Mouse (Mus musculus) heart, embryonic 12.5 days (tissue): Measurements from ENCODE around the gene 1110059E24Rik. TPM values are rescaled to one million over a fixed set of nuclear protein-coding genes. Genes with fewer than 3 reads are reported as not detected.

Experiments
- ATAC-seq: fragments of 200-750 bp; cut with Nextera tagmentation; 2 replicates; pipeline ENCODE4 v1.8.0; 2017; ENCODE audit warnings: moderate TSS enrichment, moderate library complexity; ENCODE audit not compliant: insufficient number of reproducible peaks, low FRiP score
- H3K27ac ChIP-seq: fragments of 300-500 bp; sonication (generic); 2 replicates; pipeline ENCODE4 v1.5.1; 2016; ENCODE audit warnings: mild to moderate bottlenecking, moderate library complexity; ENCODE audit not compliant: poor library complexity, severe bottlenecking
- H3K27me3 ChIP-seq: fragments of 300-500 bp; sonication (generic); replicated peaks from 2 replicates; pipeline ENCODE4 v1.6.1; 2016; ENCODE audit warnings: mild to moderate bottlenecking, moderate library complexity
- H3K36me3 ChIP-seq: fragments of 300-500 bp; sonication (generic); 2 replicates; pipeline ENCODE4 v1.6.1; 2016; ENCODE audit warnings: mild to moderate bottlenecking, moderate library complexity
- H3K4me1 ChIP-seq: fragments of 300-500 bp; sonication (generic); replicated peaks from 2 replicates; pipeline ENCODE4 v1.6.1; 2016; ENCODE audit warnings: mild to moderate bottlenecking
- H3K4me2 ChIP-seq: fragments of 300-500 bp; sonication (generic); 2 replicates; pipeline ENCODE4 v1.6.1; 2016; ENCODE audit warnings: mild to moderate bottlenecking, moderate library complexity
- H3K4me3 ChIP-seq: fragments of 300-500 bp; sonication (generic); 2 replicates; pipeline ENCODE4 v1.5.1; 2016; ENCODE audit warnings: mild to moderate bottlenecking
- H3K9ac ChIP-seq: fragments of 300-500 bp; sonication (generic); 2 replicates; pipeline ENCODE4 v1.6.1; 2016; ENCODE audit warnings: mild to moderate bottlenecking, moderate library complexity
- H3K9me3 ChIP-seq: fragments of 300-500 bp; sonication (generic); replicated peaks from 2 replicates; pipeline ENCODE4 v1.6.1; 2016; ENCODE audit warnings: mild to moderate bottlenecking, moderate library complexity
- WGBS: fragments of 180-500 bp; shearing (Covaris S2); methylation state at CpG from one replicate; pipeline ENCODE4 v1.1.7; 2016; 5-methylcytosine and 5-hydroxymethylcytosine counted together
- polyA plus RNA-seq: library from polyadenylated mRNA; unstranded; fragments of >200 nt; fragmentation: Nextera tagmentation; extraction: Ambion mirVana; gene quantifications from 2 replicates; pipeline ENCODE4 v1.2.1, GENCODE M21; 2016

Gene 1110059E24Rik
- 37.4 and 37.5 TPM in 2 replicates for polyA plus RNA-seq

DNA sequence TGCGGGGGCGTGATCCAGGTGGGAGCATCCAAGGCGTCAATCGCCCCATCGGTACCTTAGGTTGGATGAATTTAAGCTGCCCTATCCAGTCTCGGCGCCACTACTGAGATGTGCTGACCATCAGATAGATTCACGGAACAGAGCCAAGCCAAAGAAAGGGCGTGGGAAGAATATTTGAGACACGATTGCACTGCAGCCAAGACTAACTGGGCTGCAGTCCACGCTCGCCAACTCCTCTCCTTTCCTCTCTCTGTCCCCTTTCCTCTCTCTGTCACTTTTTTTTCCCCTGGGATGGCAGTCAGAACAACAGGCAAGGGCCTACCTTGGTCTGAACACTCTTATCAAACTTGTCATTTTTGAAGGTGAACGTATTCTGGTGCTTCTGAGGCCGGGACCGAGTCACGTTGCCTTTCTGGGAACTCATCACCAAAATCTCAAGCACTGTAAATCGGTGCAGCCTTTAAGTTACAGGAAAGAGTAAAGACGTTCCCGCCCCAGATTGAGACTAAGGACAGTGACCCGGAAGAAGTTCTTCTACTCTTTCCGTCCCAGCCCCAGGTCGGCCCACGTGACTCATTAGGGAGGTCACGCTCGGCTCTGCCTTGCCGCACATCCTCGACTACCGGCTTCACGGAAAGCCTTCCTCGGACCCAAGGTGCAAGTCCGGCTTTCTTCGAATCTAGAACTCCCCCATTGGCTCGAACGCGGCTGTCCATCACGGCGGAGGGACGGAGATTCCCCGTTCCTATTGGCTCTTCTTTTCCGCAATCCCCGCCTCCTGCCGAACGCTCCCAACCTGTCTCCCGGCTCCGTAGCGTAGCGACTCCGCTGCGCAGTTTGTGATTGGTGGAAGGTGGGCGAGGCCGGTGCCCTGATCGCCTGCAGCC is at the start of gene 1110059E24Rik:
TSS of gene 1110059E24Rik (minus strand) at position 692 of the 887 bp plus-strand sequence.
- Histone ChIP-seq H3K27ac (peak within 1 kb of the TSS; percentile 98), H3K4me3 (peak within 1 kb of the TSS; percentile 88), H3K9me3 (no peaks in the 10 kb centered on the region), H3K27me3 (no peaks in the 10 kb centered on the region), H3K4me1 (peaks cover 20% of the 10 kb centered on the region), H3K36me3 (no peaks in the 10 kb centered on the region), H3K9ac (peak within 1 kb of the TSS; percentile 95), H3K4me2 (peak within 1 kb of the TSS; percentile 88)
- WGBS, result 5% methylated on average over 52 of the region's 52 CpGs
- ATAC-seq, result peak; percentile 99

GRCm38 (mm10) chr19:21680986-21681385 is 28.2 kb upstream of the 1110059E24Rik start:
- Histone ChIP-seq H3K9ac (no peak overlapping the region), H3K4me1 (no peaks in the 10 kb centered on the region), H3K4me2 (no peak overlapping the region), H3K27ac (no peak overlapping the region), H3K9me3 (no peaks in the 10 kb centered on the region), H3K27me3 (no peaks in the 10 kb centered on the region), H3K36me3 (peaks cover 45% of the 10 kb centered on the region), H3K4me3 (no peak overlapping the region)
- WGBS, result 91% methylated on average over 10 of the region's 10 CpGs
- no peak for ATAC-seq

DNA sequence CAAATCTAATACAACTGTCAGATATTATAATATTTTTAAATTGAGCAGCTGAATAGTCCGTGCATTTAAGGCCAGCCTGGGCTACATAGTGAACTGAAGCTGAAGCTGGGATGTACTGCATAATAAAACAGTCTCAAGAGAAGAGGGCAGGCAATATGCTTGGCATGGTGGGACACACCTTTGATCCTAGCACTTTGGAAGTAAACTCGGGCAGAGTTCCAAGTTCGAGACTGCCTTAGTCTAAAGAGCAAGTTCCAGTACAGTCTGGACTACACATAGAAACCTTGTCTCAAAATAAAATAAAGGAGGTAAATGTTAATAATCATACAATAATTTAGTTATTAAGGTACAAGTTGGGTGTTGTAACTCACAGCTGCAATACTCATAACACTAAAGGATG is 27.3 kb upstream of the 1110059E24Rik start:
- no peak for ATAC-seq
- H3K36me3 ChIP-seq, result peaks cover 40% of the 10 kb centered on the region
- 93% methylated on average over 3 of the region's 3 CpGs for WGBS
- no peak overlapping the region for H3K4me3 ChIP-seq
- H3K9me3 ChIP-seq, result no peaks in the 10 kb centered on the region
- H3K9ac ChIP-seq, result no peak overlapping the region
- no peaks in the 10 kb centered on the region for H3K27me3 ChIP-seq
- no peaks in the 10 kb centered on the region for H3K4me1 ChIP-seq
- H3K4me2 ChIP-seq, result no peak overlapping the region
- no peak overlapping the region for H3K27ac ChIP-seq

DNA sequence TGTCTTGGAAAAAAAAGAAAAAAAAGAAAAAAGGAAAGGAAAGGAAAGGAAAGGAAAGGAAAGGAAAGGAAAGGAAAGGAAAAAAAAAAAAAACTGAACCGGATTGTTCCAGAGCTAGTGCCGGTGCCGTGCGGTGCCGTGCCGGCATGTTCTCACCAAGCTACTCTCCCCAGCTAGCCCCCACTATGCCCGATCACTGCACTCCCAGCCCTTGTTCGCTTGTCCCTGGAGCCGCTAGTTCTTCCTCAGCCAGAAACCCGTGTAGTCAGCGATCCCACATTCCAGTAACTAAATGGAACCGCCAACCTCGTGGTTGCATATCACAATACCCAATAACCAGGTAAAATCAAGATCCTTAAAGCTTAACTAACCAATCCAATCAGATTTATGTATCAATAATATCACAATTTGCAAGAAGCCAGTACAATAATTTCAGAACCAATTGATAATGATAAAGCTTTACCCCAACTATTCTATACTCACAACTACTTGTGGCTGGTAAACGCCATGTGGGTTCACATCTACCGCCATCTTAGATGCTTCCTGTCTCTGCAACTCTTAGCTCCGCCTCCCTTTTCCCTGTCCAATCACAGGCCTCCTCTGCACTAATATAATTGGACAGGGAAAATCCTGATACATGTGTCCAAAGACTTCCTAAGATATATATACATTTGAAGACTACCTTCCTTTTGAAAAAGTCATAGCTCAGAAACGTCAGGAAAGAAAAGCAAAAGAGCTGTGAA is 21.7 kb upstream of the 1110059E24Rik start:
- H3K9ac ChIP-seq, result no peak overlapping the region
- H3K4me2 ChIP-seq, result no peak overlapping the region
- ATAC-seq, result no peak
- peaks cover 7% of the 10 kb centered on the region for H3K36me3 ChIP-seq
- no peaks in the 10 kb centered on the region for H3K27me3 ChIP-seq
- 0 out of 2 replicates have a peak, but pooled peaks cover 2% of the 10 kb centered on the region for H3K9me3 ChIP-seq
- H3K27ac ChIP-seq, result no peak overlapping the region
- H3K4me1 ChIP-seq, result peaks cover 4% of the 10 kb centered on the region; the same call in 1 of the 2 replicates
- 97% methylated on average over 17 of the region's 17 CpGs for WGBS
- H3K4me3 ChIP-seq, result no peak overlapping the region

DNA sequence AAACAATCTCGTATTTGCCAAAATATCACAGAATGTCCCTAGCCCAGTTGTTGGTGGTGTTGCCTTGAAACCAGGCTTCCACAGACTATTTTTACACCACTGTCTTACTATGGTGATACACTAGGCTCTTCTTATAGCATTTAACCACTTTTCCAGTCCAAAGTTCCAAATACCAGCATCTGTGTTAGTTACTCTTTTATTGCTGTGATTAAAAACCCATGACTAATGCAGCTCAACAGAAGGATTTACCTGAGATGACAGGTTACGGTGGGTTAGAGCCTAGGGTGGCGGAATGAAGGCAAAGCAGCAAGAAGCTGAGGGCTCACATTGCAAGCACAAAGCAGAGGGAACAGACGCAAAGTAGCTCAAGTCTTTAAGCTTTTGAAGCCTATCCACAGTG is 16.9 kb upstream of the 1110059E24Rik start:
- no peak overlapping the region for H3K9ac ChIP-seq
- no peak overlapping the region for H3K4me3 ChIP-seq
- H3K27ac ChIP-seq, result no peak overlapping the region
- H3K4me1 ChIP-seq, result peaks cover 4% of the 10 kb centered on the region; the same call in 1 of the 2 replicates
- 0 out of 2 replicates have a peak, but pooled peaks cover 2% of the 10 kb centered on the region for H3K9me3 ChIP-seq
- no peaks in the 10 kb centered on the region for H3K27me3 ChIP-seq
- no peak for ATAC-seq
- no peak overlapping the region for H3K4me2 ChIP-seq
- H3K36me3 ChIP-seq, result no peaks in the 10 kb centered on the region
- 91% methylated on average over 4 of the region's 4 CpGs for WGBS

- 80% methylated on average over 4 of the region's 4 CpGs for WGBS
- Histone ChIP-seq H3K36me3 (no peaks in the 10 kb centered on the region), H3K27me3 (no peaks in the 10 kb centered on the region), H3K4me1 (no peaks in the 10 kb centered on the region), H3K27ac (no peak overlapping the region), H3K4me2 (no peak overlapping the region), H3K4me3 (no peak overlapping the region), H3K9me3 (no peaks in the 10 kb centered on the region), H3K9ac (no peak overlapping the region)
- ATAC-seq, result no peak
Observed at GRCm38 (mm10) chr19:21663756-21664456, 11.1 kb upstream of the 1110059E24Rik start.

GRCm38 (mm10) chr19:21660734-21661133 is 8.0 kb upstream of the 1110059E24Rik start:
- H3K9me3 ChIP-seq, result no peaks in the 10 kb centered on the region
- no peaks in the 10 kb centered on the region for H3K27me3 ChIP-seq
- H3K4me2 ChIP-seq, result no peak overlapping the region
- ATAC-seq, result no peak
- 97% methylated on average over 1 of the region's 1 CpGs for WGBS
- no peak overlapping the region for H3K27ac ChIP-seq
- no peaks in the 10 kb centered on the region for H3K36me3 ChIP-seq
- H3K4me3 ChIP-seq, result no peak overlapping the region
- H3K4me1 ChIP-seq, result peaks cover 2% of the 10 kb centered on the region; the same call in 1 of the 2 replicates
- H3K9ac ChIP-seq, result no peak overlapping the region

GRCm38 (mm10) chr19:21654788-21655187 is 2.0 kb upstream of the 1110059E24Rik start:
- peak overlapping the region; percentile 5; the same call in 1 of the 2 replicates for H3K9ac ChIP-seq
- no peaks in the 10 kb centered on the region for H3K9me3 ChIP-seq
- H3K4me3 ChIP-seq, result peak overlapping the region; percentile 88
- no peaks in the 10 kb centered on the region for H3K36me3 ChIP-seq
- H3K27me3 ChIP-seq, result no peaks in the 10 kb centered on the region
- no peak for ATAC-seq
- H3K4me1 ChIP-seq, result peaks cover 20% of the 10 kb centered on the region
- WGBS, result 71% methylated on average over 7 of the region's 7 CpGs
- peak overlapping the region; percentile 88 for H3K4me2 ChIP-seq
- H3K27ac ChIP-seq, result no peak overlapping the region

- peak within 1 kb of the TSS; percentile 88 for H3K4me3 ChIP-seq
- H3K36me3 ChIP-seq, result no peaks in the 10 kb centered on the region
- H3K9ac ChIP-seq, result peak within 1 kb of the TSS; percentile 95
- no peaks in the 10 kb centered on the region for H3K9me3 ChIP-seq
- H3K4me2 ChIP-seq, result peak within 1 kb of the TSS; percentile 88
- WGBS, result under 1% methylated on average over 91 of the region's 105 CpGs
- no peaks in the 10 kb centered on the region for H3K27me3 ChIP-seq
- H3K4me1 ChIP-seq, result peaks cover 20% of the 10 kb centered on the region
- ATAC-seq, result peak; percentile 54
- peak within 1 kb of the TSS; percentile 98 for H3K27ac ChIP-seq
Observed at GRCm38 (mm10) chr19:21653172-21653981, 601 bp upstream of the 1110059E24Rik start, which contains the start of gene Abhd17b. TSS of gene Abhd17b (plus strand) at chr19:21653185.

- peak overlapping the region; percentile 98; the same call in 1 of the 2 replicates for H3K27ac ChIP-seq
Observed at GRCm38 (mm10) chr19:21651664-21652063, 1.1 kb downstream of the 1110059E24Rik start.

More at GRCm38 (mm10) chr19:21651664-21652063, 1.1 kb downstream of the 1110059E24Rik start:
- H3K4me1 ChIP-seq, result peaks cover 29% of the 10 kb centered on the region
- H3K27me3 ChIP-seq, result no peaks in the 10 kb centered on the region
- H3K4me2 ChIP-seq, result peak overlapping the region; percentile 88
- H3K9me3 ChIP-seq, result no peaks in the 10 kb centered on the region
- H3K4me3 ChIP-seq, result peak overlapping the region; percentile 88
- 48% methylated on average over 6 of the region's 6 CpGs for WGBS
- H3K36me3 ChIP-seq, result no peaks in the 10 kb centered on the region
- ATAC-seq, result no peak
- peak overlapping the region; percentile 84 for H3K9ac ChIP-seq
